Mouse (Mus musculus) myocyte (in vitro differentiated cells): ENCODE results near the gene Pes1. TPM values are rescaled to one million over a fixed set of nuclear protein-coding genes. Genes with fewer than 3 reads are reported as not detected.

Experiments
- H3K27me3 ChIP-seq: one replicate; pipeline ENCODE4 v1.6.1; 2011; ENCODE audit not compliant: control insufficient read depth, insufficient read depth, insufficient read length
- H3K36me3 ChIP-seq: one replicate; pipeline ENCODE4 v1.6.1; 2011; ENCODE audit not compliant: control insufficient read depth, insufficient read depth
- H3K4me2 ChIP-seq: one replicate; pipeline ENCODE4 v1.6.1; 2011; ENCODE audit warnings: low read depth, control low read depth
- H3K4me3 ChIP-seq: one replicate; pipeline ENCODE4 v1.5.1; 2011; ENCODE audit warnings: mild to moderate bottlenecking, control low read depth, moderate library complexity
- H3K79me2 ChIP-seq: one replicate; pipeline ENCODE4 v1.6.1; 2011; ENCODE audit not compliant: control insufficient read depth, insufficient read depth
- H3ac ChIP-seq: one replicate; pipeline ENCODE4 v1.6.1; 2011; ENCODE audit not compliant: control insufficient read depth, insufficient read length
- CEBPB ChIP-seq: IDR thresholded peaks from 2 replicates; pipeline ENCODE4 v1.6.1; 2011; ENCODE audit warnings: mild to moderate bottlenecking, moderate library complexity; ENCODE audit not compliant: poor library complexity, insufficient read depth, severe bottlenecking
- E2F4 ChIP-seq: IDR thresholded peaks from one replicate; pipeline ENCODE4 v1.6.1; 2011; ENCODE audit warnings: mild to moderate bottlenecking, control low read depth, moderate library complexity; ENCODE audit not compliant: insufficient read depth
- MAX ChIP-seq: IDR thresholded peaks from one replicate; pipeline ENCODE4 v1.6.1; 2011; ENCODE audit warnings: low read depth, mild to moderate bottlenecking, control low read depth
- MYOD1 ChIP-seq, 3 experiments: IDR thresholded peaks; one replicate each; pipeline ENCODE4 v1.6.1; 2011; ENCODE audit warnings: control low read depth in 2 of 3, low read depth in 2 of 3, mild to moderate bottlenecking in 2 of 3, moderate library complexity in 1 of 3; ENCODE audit not compliant: insufficient read length in 2 of 3, control insufficient read depth in 1 of 3
- MYOG ChIP-seq, 3 experiments: IDR thresholded peaks; one replicate each; pipeline ENCODE4 v1.6.1; 2011; ENCODE audit warnings: control low read depth in 2 of 3, low read depth in 2 of 3, mild to moderate bottlenecking in 2 of 3; ENCODE audit not compliant: insufficient read length in 2 of 3, control insufficient read depth in 1 of 3, insufficient read depth in 1 of 3
- POLR2A ChIP-seq: IDR thresholded peaks from one replicate; pipeline ENCODE4 v1.6.1; 2011; ENCODE audit warnings: low read depth, mild to moderate bottlenecking, control low read depth, moderate library complexity; ENCODE audit not compliant: insufficient read length
- POLR2AphosphoS2 ChIP-seq: IDR thresholded peaks from one replicate; pipeline ENCODE4 v1.6.1; 2011; ENCODE audit warnings: low read depth, control low read depth; ENCODE audit not compliant: insufficient read length
- REST ChIP-seq: IDR thresholded peaks from one replicate; pipeline ENCODE4 v1.6.1; 2011; ENCODE audit warnings: mild to moderate bottlenecking, control low read depth, moderate library complexity; ENCODE audit not compliant: insufficient read depth, insufficient read length
- SRF ChIP-seq: IDR thresholded peaks from one replicate; pipeline ENCODE4 v1.6.1; 2011; ENCODE audit warnings: low read depth; ENCODE audit not compliant: control insufficient read depth, insufficient read length
- TCF12 ChIP-seq: IDR thresholded peaks from one replicate; pipeline ENCODE4 v1.6.1; 2011; ENCODE audit warnings: mild to moderate bottlenecking, control low read depth; ENCODE audit not compliant: poor library complexity, insufficient read depth, severe bottlenecking
- TCF3 ChIP-seq: IDR thresholded peaks from one replicate; pipeline ENCODE4 v1.6.1; 2011; ENCODE audit warnings: low read depth, control low read depth; ENCODE audit not compliant: insufficient read length
- USF1 ChIP-seq: IDR thresholded peaks from one replicate; pipeline ENCODE4 v1.6.1; 2011; ENCODE audit warnings: low read depth, mild to moderate bottlenecking, control low read depth, moderate library complexity
- polyA plus RNA-seq: library from polyadenylated mRNA; unstranded; fragments of >200 nt; fragmentation: generic; extraction: Trizol; gene quantifications from one replicate; pipeline ENCODE4 v1.2.1, GENCODE M21; 2012; ENCODE audit warnings: missing spikeins

Pes1 gene
- polyA plus RNA-seq, 1 experiment: 104 TPM

GRCm38 (mm10) chr11:3961761-3962160 is 2.0 kb upstream of the Pes1 start:
- Histone ChIP-seq H3K27me3 (no peaks in the 10 kb centered on the region), H3K4me2 (no peak overlapping the region), H3K79me2 (peaks cover 31% of the 10 kb centered on the region), H3ac (no peak overlapping the region), H3K4me3 (no peak overlapping the region), H3K36me3 (no peaks in the 10 kb centered on the region)
- no peak for TF ChIP-seq TCF3
- no peak for TF ChIP-seq CEBPB
- no peak for TF ChIP-seq TCF12
- no peak for TF ChIP-seq POLR2A
- no peak for TF ChIP-seq REST
- TF ChIP-seq MYOG (IDR thresholded peaks at IDR 0.05; ENCODE audit: control insufficient read depth in 1 of 3, insufficient read depth in 1 of 3, insufficient read length in 2 of 3, low read depth in 2 of 3): no peak

DNA sequence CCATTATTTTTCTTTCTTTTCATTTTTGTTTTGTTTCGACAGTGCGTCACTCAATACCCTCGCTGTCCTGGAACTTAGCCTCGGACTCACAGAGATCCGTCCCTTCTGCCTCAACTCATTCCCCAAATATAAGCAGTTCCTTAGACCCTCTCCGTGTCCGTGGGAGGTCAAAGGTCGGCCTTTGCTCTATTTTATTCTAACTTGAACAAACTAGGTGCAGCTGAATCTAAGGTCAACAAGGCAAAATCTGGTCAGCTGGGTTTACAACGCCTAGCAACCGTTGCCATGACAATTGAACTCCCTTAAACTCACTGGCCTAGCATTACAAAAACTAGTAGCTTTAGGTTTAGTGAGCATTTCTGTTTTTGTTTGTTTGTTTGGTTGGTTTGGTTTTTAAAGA is 620 bp upstream of the Pes1 start:
- Histone ChIP-seq H3K4me3 (peak overlapping the region; percentile 90), H3ac (no peak overlapping the region), H3K36me3 (no peaks in the 10 kb centered on the region), H3K79me2 (peaks cover 37% of the 10 kb centered on the region), H3K4me2 (peak overlapping the region; percentile 70), H3K27me3 (no peaks in the 10 kb centered on the region)
- no peak for TF ChIP-seq TCF12
- no peak for TF ChIP-seq POLR2A
- TF ChIP-seq SRF: no peak
- no peak for TF ChIP-seq MAX
- TF ChIP-seq TCF3: no peak
- TF ChIP-seq REST: no peak
- TF ChIP-seq CEBPB: no peak
- no peak for TF ChIP-seq E2F4
- TF ChIP-seq POLR2AphosphoS2: no peak
- no peak for TF ChIP-seq USF1
- no peak for TF ChIP-seq MYOD1 (IDR thresholded peaks at IDR 0.05; ENCODE audit: control insufficient read depth in 1 of 3, insufficient read length in 2 of 3, low read depth in 2 of 3)

DNA sequence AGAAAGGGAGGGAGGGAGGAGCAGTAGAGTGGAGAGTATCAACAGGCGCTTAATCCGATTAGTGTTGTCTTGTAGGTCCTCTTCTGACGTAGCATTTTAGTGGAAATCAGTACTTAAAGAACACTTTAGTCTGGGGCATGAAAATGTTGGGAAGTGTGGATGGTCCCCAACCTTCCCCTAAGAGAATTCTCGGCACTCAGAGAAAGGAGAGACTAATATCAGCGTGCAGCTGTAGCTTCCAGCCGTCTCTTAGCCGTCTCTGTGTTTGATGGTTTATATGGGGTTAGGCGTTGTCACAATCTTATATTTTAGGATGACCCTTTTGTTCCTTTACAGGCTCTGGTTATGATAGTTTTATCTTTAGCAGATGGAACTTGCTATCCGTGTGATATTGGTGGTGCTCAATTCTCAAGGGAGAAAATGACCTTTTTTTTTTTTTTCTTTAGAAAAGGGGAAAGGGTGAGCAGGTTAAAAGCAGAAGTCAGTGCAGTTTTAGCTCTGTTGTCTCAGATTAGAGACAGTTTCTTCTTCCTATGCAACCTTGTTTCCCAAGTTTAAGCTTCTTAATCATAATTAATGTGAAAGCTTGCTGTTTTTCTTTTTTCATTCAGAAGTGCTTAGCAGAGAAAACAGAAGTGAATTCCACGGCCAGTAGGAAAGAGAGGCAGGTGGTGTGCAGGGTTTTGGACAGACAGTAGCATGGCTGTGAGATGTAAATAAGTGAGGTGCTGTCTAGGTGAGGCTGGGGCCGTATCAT is 819 bp downstream of the Pes1 start:
- no peak for TF ChIP-seq POLR2AphosphoS2
- no peak for TF ChIP-seq MYOD1 (IDR thresholded peaks at IDR 0.05; ENCODE audit: control insufficient read depth in 1 of 3, insufficient read length in 2 of 3, low read depth in 2 of 3)
- TF ChIP-seq TCF3: no peak
- TF ChIP-seq MYOG (IDR thresholded peaks at IDR 0.05; ENCODE audit: control insufficient read depth in 1 of 3, insufficient read depth in 1 of 3, insufficient read length in 2 of 3, low read depth in 2 of 3): no peak
- no peak for TF ChIP-seq POLR2A
- no peak for TF ChIP-seq USF1
- TF ChIP-seq MAX: no peak
- TF ChIP-seq CEBPB: no peak
- no peak for TF ChIP-seq E2F4
- no peak for TF ChIP-seq TCF12
- no peak for TF ChIP-seq REST
- no peak for TF ChIP-seq SRF
- Histone ChIP-seq H3K4me2 (peak overlapping the region; percentile 75), H3ac (peak overlapping the region; percentile 10), H3K36me3 (peaks cover 4% of the 10 kb centered on the region), H3K79me2 (peaks cover 37% of the 10 kb centered on the region), H3K27me3 (no peaks in the 10 kb centered on the region), H3K4me3 (peak overlapping the region; percentile 90)

- H3K36me3 ChIP-seq: peaks cover 41% of the 10 kb centered on the region
- no peak overlapping the region for H3ac ChIP-seq
- peaks cover 25% of the 10 kb centered on the region for H3K79me2 ChIP-seq
- H3K27me3 ChIP-seq: no peaks in the 10 kb centered on the region
- no peak for TF ChIP-seq MYOG (IDR thresholded peaks at IDR 0.05; ENCODE audit: control insufficient read depth in 1 of 3, insufficient read depth in 1 of 3, insufficient read length in 2 of 3, low read depth in 2 of 3)
- no peak for TF ChIP-seq MAX
- TF ChIP-seq REST: no peak
- no peak for TF ChIP-seq USF1
- TF ChIP-seq MYOD1 (IDR thresholded peaks at IDR 0.05; ENCODE audit: control insufficient read depth in 1 of 3, insufficient read length in 2 of 3, low read depth in 2 of 3): no peak
- TF ChIP-seq POLR2A: no peak
- TF ChIP-seq POLR2AphosphoS2: no peak
- no peak for TF ChIP-seq SRF
- TF ChIP-seq E2F4: no peak
- no peak for TF ChIP-seq CEBPB
- TF ChIP-seq TCF3: no peak
- TF ChIP-seq TCF12: no peak
- H3K4me3 ChIP-seq: no peak overlapping the region
- H3K4me2 ChIP-seq: no peak overlapping the region
Observed at GRCm38 (mm10) chr11:3969837-3970236, 6.1 kb downstream of the Pes1 start.
